Mouse (Mus musculus): ENCODE measurements around the gene A930033H14Rik. TPM values are rescaled to one million over a fixed set of nuclear protein-coding genes. Genes with fewer than 3 reads are reported as not detected.

A930033H14Rik gene
- 0.53 and 1.0 TPM in 2 replicates for polyA plus RNA-seq (2012; rRNA removed)

- TF ChIP-seq POLR2A (IDR thresholded peaks at IDR 0.05; ENCODE audit: borderline replicate concordance, extremely low read depth, low read depth, low read length) (peak; percentile 59; the same call in 1 of the 2 replicates), CTCF (IDR thresholded peaks at IDR 0.05; ENCODE audit: insufficient read depth, low read length) (no peak)
- peaks cover 10% of the 10 kb centered on the region for H3K4me1 ChIP-seq (ENCODE audit: control insufficient read depth, insufficient read depth, low read length)
- WGBS = under 1% methylated on average over 81 of the region's 84 CpGs
- H3K4me3 ChIP-seq (replicated peaks; ENCODE audit: extremely low read depth, low read depth, low read length) = peak within 1 kb of the TSS; percentile 76
- peak; percentile 79 for DNase-seq
Measured at GRCm38 (mm10) chr10:69212542-69213440, at the start of gene A930033H14Rik. Gene A930033H14Rik (minus strand): TSS chr10:69213098.

GRCm38 (mm10) chr10:69259929-69260328 is 47.0 kb upstream of the A930033H14Rik start:
- DNase-seq = no peak
- 65% methylated on average over 8 of the region's 8 CpGs for WGBS

GRCm38 (mm10) chr10:69259161-69259560 is 46.3 kb upstream of the A930033H14Rik start:
- 26% methylated on average over 2 of the region's 2 CpGs for WGBS
- no peak for TF ChIP-seq CTCF (IDR thresholded peaks at IDR 0.05; ENCODE audit: insufficient read depth, low read length)
- no peak for TF ChIP-seq POLR2A (IDR thresholded peaks at IDR 0.05; ENCODE audit: borderline replicate concordance, extremely low read depth, low read depth, low read length)

More at GRCm38 (mm10) chr10:69259929-69260328, 47.0 kb upstream of the A930033H14Rik start:
- Histone ChIP-seq H3K4me3 (replicated peaks; ENCODE audit: extremely low read depth, low read depth, low read length) (no peak overlapping the region), H3K4me1 (ENCODE audit: control insufficient read depth, insufficient read depth, low read length) (no peaks in the 10 kb centered on the region; the same call in 1 of the 2 replicates)
- TF ChIP-seq CTCF (IDR thresholded peaks at IDR 0.05; ENCODE audit: insufficient read depth, low read length) = no peak
- no peak for TF ChIP-seq POLR2A (IDR thresholded peaks at IDR 0.05; ENCODE audit: borderline replicate concordance, extremely low read depth, low read depth, low read length)

GRCm38 (mm10) chr10:69258588-69258987 is 45.7 kb upstream of the A930033H14Rik start:
- no peak overlapping the region for H3K4me3 ChIP-seq (replicated peaks; ENCODE audit: extremely low read depth, low read depth, low read length)
- WGBS = 51% methylated on average over 9 of the region's 9 CpGs
- DNase-seq = no peak
- peaks cover 8% of the 10 kb centered on the region; the same call in 1 of the 2 replicates for H3K4me1 ChIP-seq (ENCODE audit: control insufficient read depth, insufficient read depth, low read length)
- TF ChIP-seq CTCF (IDR thresholded peaks at IDR 0.05; ENCODE audit: insufficient read depth, low read length) = no peak
- no peak for TF ChIP-seq POLR2A (IDR thresholded peaks at IDR 0.05; ENCODE audit: borderline replicate concordance, extremely low read depth, low read depth, low read length)

More at GRCm38 (mm10) chr10:69259161-69259560, 46.3 kb upstream of the A930033H14Rik start:
- no peak for DNase-seq
- Histone ChIP-seq H3K4me1 (ENCODE audit: control insufficient read depth, insufficient read depth, low read length) (peaks cover 2% of the 10 kb centered on the region; the same call in 1 of the 2 replicates), H3K4me3 (replicated peaks; ENCODE audit: extremely low read depth, low read depth, low read length) (no peak overlapping the region)

GRCm38 (mm10) chr10:69257592-69258133 is 44.8 kb upstream of the A930033H14Rik start:
- 66% methylated on average over 6 of the region's 6 CpGs for WGBS
- DNase-seq = no peak
- Histone ChIP-seq H3K4me1 (ENCODE audit: control insufficient read depth, insufficient read depth, low read length) (peaks cover 9% of the 10 kb centered on the region; the same call in 1 of the 2 replicates), H3K4me3 (replicated peaks; ENCODE audit: extremely low read depth, low read depth, low read length) (no peak overlapping the region)
- TF ChIP-seq POLR2A (IDR thresholded peaks at IDR 0.05; ENCODE audit: borderline replicate concordance, extremely low read depth, low read depth, low read length) (no peak), CTCF (IDR thresholded peaks at IDR 0.05; ENCODE audit: insufficient read depth, low read length) (no peak)

- DNase-seq = no peak
- Histone ChIP-seq H3K4me3 (replicated peaks; ENCODE audit: extremely low read depth, low read depth, low read length) (no peak overlapping the region), H3K4me1 (ENCODE audit: control insufficient read depth, insufficient read depth, low read length) (peaks cover 9% of the 10 kb centered on the region; the same call in 1 of the 2 replicates)
- 62% methylated on average over 5 of the region's 5 CpGs for WGBS
- TF ChIP-seq CTCF (IDR thresholded peaks at IDR 0.05; ENCODE audit: insufficient read depth, low read length) = no peak
- no peak for TF ChIP-seq POLR2A (IDR thresholded peaks at IDR 0.05; ENCODE audit: borderline replicate concordance, extremely low read depth, low read depth, low read length)
Measured at GRCm38 (mm10) chr10:69255594-69255993, 42.7 kb upstream of the A930033H14Rik start.

- Histone ChIP-seq H3K4me1 (ENCODE audit: control insufficient read depth, insufficient read depth, low read length) (peaks cover 9% of the 10 kb centered on the region; the same call in 1 of the 2 replicates), H3K4me3 (replicated peaks; ENCODE audit: extremely low read depth, low read depth, low read length) (no peak overlapping the region)
- TF ChIP-seq POLR2A (IDR thresholded peaks at IDR 0.05; ENCODE audit: borderline replicate concordance, extremely low read depth, low read depth, low read length) (no peak), CTCF (IDR thresholded peaks at IDR 0.05; ENCODE audit: insufficient read depth, low read length) (no peak)
- 11% methylated on average over 8 of the region's 8 CpGs for WGBS
- DNase-seq = no peak
Measured at GRCm38 (mm10) chr10:69254390-69254847, 41.5 kb upstream of the A930033H14Rik start.

- WGBS = 63% methylated on average over 5 of the region's 5 CpGs
- DNase-seq = no peak
- H3K4me1 ChIP-seq (ENCODE audit: control insufficient read depth, insufficient read depth, low read length) = peaks cover 9% of the 10 kb centered on the region; the same call in 1 of the 2 replicates
- TF ChIP-seq POLR2A (IDR thresholded peaks at IDR 0.05; ENCODE audit: borderline replicate concordance, extremely low read depth, low read depth, low read length) = no peak
- no peak for TF ChIP-seq CTCF (IDR thresholded peaks at IDR 0.05; ENCODE audit: insufficient read depth, low read length)
- H3K4me3 ChIP-seq (replicated peaks; ENCODE audit: extremely low read depth, low read depth, low read length) = no peak overlapping the region
Measured at GRCm38 (mm10) chr10:69253686-69254080, 40.8 kb upstream of the A930033H14Rik start.

- 25% methylated on average over 5 of the region's 5 CpGs for whole genome bisulfite sequencing
- DNase-seq = no peak
- TF ChIP-seq CTCF (IDR thresholded peaks at IDR 0.05; ENCODE audit: insufficient read depth, low read length) (no peak), POLR2A (IDR thresholded peaks at IDR 0.05; ENCODE audit: borderline replicate concordance, extremely low read depth, low read depth, low read length) (no peak)
- Histone ChIP-seq H3K4me1 (ENCODE audit: control insufficient read depth, insufficient read depth, low read length) (peaks cover 9% of the 10 kb centered on the region; the same call in 1 of the 2 replicates), H3K4me3 (replicated peaks; ENCODE audit: extremely low read depth, low read depth, low read length) (no peak overlapping the region)
Measured at GRCm38 (mm10) chr10:69253075-69253685, 40.3 kb upstream of the A930033H14Rik start.
